Mouse (Mus musculus): ENCODE data around the gene Amotl2. TPM values are rescaled to one million over a fixed set of nuclear protein-coding genes. Genes with fewer than 3 reads are reported as not detected.

Gene Amotl2
- polyA plus RNA-seq, 2 experiments: 52.7 to 58.9 TPM

GRCm38 (mm10) chr9:102734739-102735075, 18.2 kb downstream of the Amotl2 start:
- no peak overlapping the region for H3K4me3 ChIP-seq (replicated peaks; ENCODE audit: low read length)
- 0 out of 2 replicates have a peak, but pooled peaks cover 5% of the 10 kb centered on the region for H3K9me3 ChIP-seq (ENCODE audit: control insufficient read depth, low read length)
- ATAC-seq (ENCODE audit: low FRiP score, low read depth) (no peak), DNase-seq (ENCODE audit: low spot score) (no peak)
- 57% methylated on average over 1 of the region's 1 CpGs for WGBS
- peaks cover 43% of the 10 kb centered on the region for H3K36me3 ChIP-seq (ENCODE audit: control insufficient read depth, insufficient read depth, low read length)
- no peak overlapping the region for H3K4me2 ChIP-seq (replicated peaks; ENCODE audit: low read depth, low read length, severe bottlenecking)
- no peak overlapping the region for H3K9ac ChIP-seq (ENCODE audit: low read depth, low read length, severe bottlenecking)
- H3K27ac ChIP-seq (replicated peaks; ENCODE audit: low read depth, low read length): no peak overlapping the region
- H3K4me1 ChIP-seq (ENCODE audit: control insufficient read depth, insufficient read depth, low read length): no peaks in the 10 kb centered on the region; the same call in 1 of the 2 replicates
- no peak for TF ChIP-seq POLR2A (IDR thresholded peaks at IDR 0.05; ENCODE audit: borderline replicate concordance, extremely low read depth, insufficient read depth, insufficient read length)
- no peaks in the 10 kb centered on the region for H3K27me3 ChIP-seq (ENCODE audit: control insufficient read depth, insufficient read depth, low read length)

DNA sequence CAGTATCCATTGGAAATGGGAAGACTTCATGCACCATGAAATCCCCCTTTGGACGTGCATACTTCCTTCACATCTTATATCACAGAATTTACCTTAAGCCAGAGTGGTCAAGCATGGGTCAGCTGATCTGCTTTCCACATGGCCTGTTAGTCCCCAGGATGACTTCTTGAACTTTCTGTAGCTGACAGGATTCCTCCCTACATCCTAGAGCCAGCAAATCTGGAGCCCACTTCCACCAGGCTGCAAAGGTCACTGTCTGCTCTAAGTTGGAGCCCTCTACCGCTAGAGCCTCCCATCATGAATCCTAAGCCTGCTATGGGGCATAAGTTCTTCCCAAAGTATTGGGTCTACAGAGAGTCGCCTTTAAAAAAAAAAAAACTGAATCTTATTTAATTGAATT, 18.8 kb downstream of the Amotl2 start:
- Histone ChIP-seq H3K9me3 (ENCODE audit: control insufficient read depth, low read length) (0 out of 2 replicates have a peak, but pooled peaks cover 5% of the 10 kb centered on the region), H3K4me3 (replicated peaks; ENCODE audit: low read length) (no peak overlapping the region), H3K4me1 (ENCODE audit: control insufficient read depth, insufficient read depth, low read length) (no peaks in the 10 kb centered on the region; the same call in 1 of the 2 replicates), H3K27me3 (ENCODE audit: control insufficient read depth, insufficient read depth, low read length) (no peaks in the 10 kb centered on the region), H3K27ac (replicated peaks; ENCODE audit: low read depth, low read length) (no peak overlapping the region), H3K36me3 (ENCODE audit: control insufficient read depth, insufficient read depth, low read length) (peaks cover 38% of the 10 kb centered on the region), H3K4me2 (replicated peaks; ENCODE audit: low read depth, low read length, severe bottlenecking) (no peak overlapping the region), H3K9ac (ENCODE audit: low read depth, low read length, severe bottlenecking) (no peak overlapping the region)
- 86% methylated on average over 3 of the region's 3 CpGs for WGBS
- ATAC-seq (ENCODE audit: low FRiP score, low read depth): no peak
- TF ChIP-seq POLR2A (IDR thresholded peaks at IDR 0.05; ENCODE audit: borderline replicate concordance, extremely low read depth, insufficient read depth, insufficient read length): no peak
- DNase-seq (ENCODE audit: low spot score): no peak

DNA sequence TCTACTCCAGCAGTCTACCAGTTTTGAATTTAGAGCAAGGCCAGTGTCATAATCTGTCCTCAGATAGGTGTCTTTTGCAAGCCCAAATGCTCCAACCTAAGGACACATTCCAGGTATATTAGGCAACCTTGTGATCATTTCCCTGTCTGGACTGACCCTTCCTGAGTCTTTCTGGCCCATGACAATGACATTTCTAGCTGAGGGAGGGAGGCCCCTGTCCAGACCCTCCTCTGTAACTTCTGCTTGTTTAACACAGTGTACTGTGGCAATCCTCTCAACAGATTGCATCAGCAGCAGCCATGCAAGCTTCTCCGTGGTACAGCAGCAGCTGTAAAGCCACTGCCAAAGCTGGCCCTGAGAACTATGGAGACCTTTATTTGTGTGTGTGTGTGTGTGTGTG, 19.5 kb downstream of the Amotl2 start:
- H3K9me3 ChIP-seq (ENCODE audit: control insufficient read depth, low read length): 0 out of 2 replicates have a peak, but pooled peaks cover 5% of the 10 kb centered on the region
- H3K36me3 ChIP-seq (ENCODE audit: control insufficient read depth, insufficient read depth, low read length): peaks cover 30% of the 10 kb centered on the region
- H3K4me3 ChIP-seq (replicated peaks; ENCODE audit: low read length): no peak overlapping the region
- no peak overlapping the region for H3K27ac ChIP-seq (replicated peaks; ENCODE audit: low read depth, low read length)
- no peaks in the 10 kb centered on the region; the same call in 1 of the 2 replicates for H3K4me1 ChIP-seq (ENCODE audit: control insufficient read depth, insufficient read depth, low read length)
- no peak for TF ChIP-seq POLR2A (IDR thresholded peaks at IDR 0.05; ENCODE audit: borderline replicate concordance, extremely low read depth, insufficient read depth, insufficient read length)
- no peak overlapping the region for H3K9ac ChIP-seq (ENCODE audit: low read depth, low read length, severe bottlenecking)
- ATAC-seq (ENCODE audit: low FRiP score, low read depth) (no peak), DNase-seq (ENCODE audit: low spot score) (no peak)
- no peaks in the 10 kb centered on the region for H3K27me3 ChIP-seq (ENCODE audit: control insufficient read depth, insufficient read depth, low read length)
- H3K4me2 ChIP-seq (replicated peaks; ENCODE audit: low read depth, low read length, severe bottlenecking): no peak overlapping the region
- 67% methylated on average over 1 of the region's 1 CpGs for WGBS

GRCm38 (mm10) chr9:102737405-102737804, 20.9 kb downstream of the Amotl2 start:
- ATAC-seq (ENCODE audit: low FRiP score, low read depth) (no peak), DNase-seq (ENCODE audit: low spot score) (no peak)
- Histone ChIP-seq H3K27me3 (ENCODE audit: control insufficient read depth, insufficient read depth, low read length) (no peaks in the 10 kb centered on the region), H3K9me3 (ENCODE audit: control insufficient read depth, low read length) (0 out of 2 replicates have a peak, but pooled peaks cover 5% of the 10 kb centered on the region), H3K27ac (replicated peaks; ENCODE audit: low read depth, low read length) (no peak overlapping the region), H3K4me1 (ENCODE audit: control insufficient read depth, insufficient read depth, low read length) (no peaks in the 10 kb centered on the region; the same call in 1 of the 2 replicates), H3K36me3 (ENCODE audit: control insufficient read depth, insufficient read depth, low read length) (peaks cover 16% of the 10 kb centered on the region), H3K4me3 (replicated peaks; ENCODE audit: low read length) (no peak overlapping the region), H3K4me2 (replicated peaks; ENCODE audit: low read depth, low read length, severe bottlenecking) (no peak overlapping the region), H3K9ac (ENCODE audit: low read depth, low read length, severe bottlenecking) (no peak overlapping the region)
- no peak for TF ChIP-seq POLR2A (IDR thresholded peaks at IDR 0.05; ENCODE audit: borderline replicate concordance, extremely low read depth, insufficient read depth, insufficient read length)
- WGBS: 60% methylated on average over 1 of the region's 1 CpGs

DNA sequence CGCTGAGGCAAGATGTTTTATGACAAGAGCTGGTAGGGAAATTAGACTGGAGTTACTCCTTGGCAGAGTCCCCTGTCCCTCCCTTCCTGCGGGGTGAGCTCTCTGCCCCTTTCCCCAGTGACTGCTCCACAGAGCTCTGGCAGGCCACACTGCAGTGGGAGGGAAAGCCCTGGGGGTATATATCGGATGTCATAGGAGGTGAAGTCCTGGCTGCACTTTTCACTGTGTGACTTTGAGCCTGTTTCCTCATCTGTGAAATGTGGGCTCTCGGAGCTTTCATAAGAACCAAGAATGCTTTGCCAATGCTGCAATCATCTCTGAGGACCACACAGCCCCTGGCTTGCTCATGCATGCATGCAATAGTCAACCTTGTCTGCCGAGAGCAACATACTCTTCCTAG, 30.3 kb downstream of the Amotl2 start:
- ATAC-seq (ENCODE audit: low FRiP score, low read depth): no peak

More for the DNA sequence above, 30.3 kb downstream of the Amotl2 start:
- peaks cover 4% of the 10 kb centered on the region; the same call in 1 of the 2 replicates for H3K4me1 ChIP-seq (ENCODE audit: control insufficient read depth, insufficient read depth, low read length)
- no peak overlapping the region for H3K9ac ChIP-seq (ENCODE audit: low read depth, low read length, severe bottlenecking)
- no peaks in the 10 kb centered on the region for H3K27me3 ChIP-seq (ENCODE audit: control insufficient read depth, insufficient read depth, low read length)
- no peak overlapping the region for H3K4me3 ChIP-seq (replicated peaks; ENCODE audit: low read length)
- DNase-seq (ENCODE audit: low spot score): no peak
- no peaks in the 10 kb centered on the region for H3K36me3 ChIP-seq (ENCODE audit: control insufficient read depth, insufficient read depth, low read length)
- no peaks in the 10 kb centered on the region for H3K9me3 ChIP-seq (ENCODE audit: control insufficient read depth, low read length)
- 0 out of 2 replicates have a peak overlapping the region, but pooled peaks have one; percentile 33 for H3K27ac ChIP-seq (replicated peaks; ENCODE audit: low read depth, low read length)
- WGBS: 55% methylated on average over 5 of the region's 5 CpGs
- H3K4me2 ChIP-seq (replicated peaks; ENCODE audit: low read depth, low read length, severe bottlenecking): no peak overlapping the region
- TF ChIP-seq POLR2A (IDR thresholded peaks at IDR 0.05; ENCODE audit: borderline replicate concordance, extremely low read depth, insufficient read depth, insufficient read length): no peak

Measured in limb, embryonic 14.5 days (tissue).